Mouse (Mus musculus): ENCODE measurements at regions not wholly inside any gene's neighbourhood (a gene's known extent, or its start where the extent isn't known, plus 50 kb on each side); places are given as distances from the start of the nearest gene placed in this dataset.
"Not testable (repeated sequence)": the region's sequence is repeated elsewhere in the genome, so short reads cannot be mapped to it uniquely, and the experiment has no call there.

- TF ChIP-seq CTCF (IDR thresholded peaks at IDR 0.05; ENCODE audit: borderline replicate concordance, control insufficient read depth, extremely low read depth, insufficient read depth, low read length, poor library complexity); POLR2A (IDR thresholded peaks at IDR 0.05; ENCODE audit: control insufficient read depth, extremely low read depth, insufficient read depth, low read length, poor library complexity): not testable (repeated sequence)
Measured at GRCm38 (mm10) chr6:114555186-114555585, 87.7 kb upstream of the Atg7 start.
